Mouse (Mus musculus) hindbrain, embryonic 10.5 days (tissue): Measurements from ENCODE around the gene Vezt. TPM values are rescaled to one million over a fixed set of nuclear protein-coding genes. Genes with fewer than 3 reads are reported as not detected.
A peak's percentile ranks its signal among the peaks of the same experiment; 100 is the strongest.

Source experiments
- DNase-seq: peaks from one replicate; pipeline ENCODE4 v3.0.0-alpha.2; 2017; ENCODE audit warnings: low spot score
- H3K27ac ChIP-seq: fragments of 300-500 bp; sonication (generic); 2 replicates; pipeline ENCODE4 v1.5.1; 2016; ENCODE audit warnings: mild to moderate bottlenecking, moderate library complexity
- H3K27me3 ChIP-seq: fragments of 300-500 bp; sonication (generic); 2 replicates; pipeline ENCODE4 v1.6.1; 2016; ENCODE audit warnings: mild to moderate bottlenecking; ENCODE audit not compliant: poor library complexity, insufficient read depth, severe bottlenecking
- H3K36me3 ChIP-seq: fragments of 300-500 bp; sonication (generic); 2 replicates; pipeline ENCODE4 v1.6.1; 2016; ENCODE audit warnings: mild to moderate bottlenecking, moderate library complexity
- H3K4me1 ChIP-seq: fragments of 300-500 bp; sonication (generic); replicated peaks from 2 replicates; pipeline ENCODE4 v1.6.1; 2016; ENCODE audit warnings: mild to moderate bottlenecking
- H3K4me3 ChIP-seq: fragments of 300-500 bp; sonication (generic); 2 replicates; pipeline ENCODE4 v1.5.1; 2016; ENCODE audit warnings: mild to moderate bottlenecking, moderate library complexity
- H3K9me3 ChIP-seq: fragments of 300-500 bp; sonication (generic); 2 replicates; pipeline ENCODE4 v1.6.1; 2016; ENCODE audit warnings: mild to moderate bottlenecking, moderate library complexity
- WGBS: fragments of 180-500 bp; shearing (Covaris S2); methylation state at CpG from one replicate; pipeline ENCODE4 v1.1.7; 2016; 5-methylcytosine and 5-hydroxymethylcytosine counted together
- polyA plus RNA-seq: library from polyadenylated mRNA; unstranded; fragments of >200 nt; fragmentation: Nextera tagmentation; extraction: Ambion mirVana; gene quantifications from 2 replicates; pipeline ENCODE4 v1.2.1, GENCODE M21; 2016

Vezt gene
- polyA plus RNA-seq, 1 experiment from 2014 or later, result 35.6 TPM

DNA sequence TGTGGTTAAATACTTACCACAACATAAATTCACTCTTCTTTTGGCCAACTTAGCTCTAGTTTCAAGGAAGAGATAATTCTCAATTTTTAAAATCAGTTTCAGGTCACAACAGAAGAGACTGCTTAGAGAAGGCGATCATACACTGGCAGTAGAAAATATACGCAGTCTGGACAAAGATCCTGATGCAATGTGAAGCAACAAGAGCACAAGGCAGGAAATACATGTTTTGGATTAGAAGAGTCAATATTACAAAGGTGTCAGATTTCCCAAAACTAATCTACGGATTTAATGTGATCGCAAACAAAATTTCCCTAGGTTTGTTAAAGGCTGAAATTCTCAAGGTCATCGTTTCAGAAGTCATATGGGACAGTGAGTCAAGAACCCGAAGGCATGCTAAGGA lies 4.5 kb downstream of the Vezt start:
- no peaks in the 10 kb centered on the region for H3K27me3 ChIP-seq
- peaks cover 26% of the 10 kb centered on the region for H3K4me1 ChIP-seq
- H3K9me3 ChIP-seq, result no peaks in the 10 kb centered on the region
- no peak for DNase-seq
- H3K36me3 ChIP-seq, result peaks cover 44% of the 10 kb centered on the region
- no peak overlapping the region for H3K4me3 ChIP-seq
- no peak overlapping the region for H3K27ac ChIP-seq
- WGBS, result 95% methylated on average over 6 of the region's 6 CpGs

DNA sequence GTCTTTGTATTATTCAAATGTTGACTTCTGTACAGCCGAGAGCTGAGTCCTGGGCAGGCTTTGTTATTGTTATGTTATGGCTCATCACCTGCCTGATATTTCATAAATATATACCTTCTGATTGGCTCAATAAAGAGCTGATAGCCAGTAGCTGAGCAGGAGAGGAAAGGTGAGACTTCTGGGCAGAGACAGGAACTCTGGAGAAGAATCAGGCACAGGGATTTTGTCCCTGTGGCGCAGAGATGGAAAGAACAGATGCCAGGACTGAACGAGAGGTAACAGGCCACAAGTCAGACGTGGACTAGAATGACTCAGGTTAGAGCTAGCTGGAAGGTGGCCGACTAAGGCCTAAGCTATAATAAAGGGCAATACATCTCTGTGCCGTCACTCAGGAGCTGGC lies 7.1 kb downstream of the Vezt start:
- no peaks in the 10 kb centered on the region for H3K9me3 ChIP-seq
- WGBS, result 90% methylated on average over 6 of the region's 6 CpGs
- H3K27me3 ChIP-seq, result no peaks in the 10 kb centered on the region
- H3K27ac ChIP-seq, result no peak overlapping the region
- peaks cover 57% of the 10 kb centered on the region for H3K36me3 ChIP-seq
- H3K4me1 ChIP-seq, result peaks cover 8% of the 10 kb centered on the region
- H3K4me3 ChIP-seq, result no peak overlapping the region
- no peak for DNase-seq

DNA sequence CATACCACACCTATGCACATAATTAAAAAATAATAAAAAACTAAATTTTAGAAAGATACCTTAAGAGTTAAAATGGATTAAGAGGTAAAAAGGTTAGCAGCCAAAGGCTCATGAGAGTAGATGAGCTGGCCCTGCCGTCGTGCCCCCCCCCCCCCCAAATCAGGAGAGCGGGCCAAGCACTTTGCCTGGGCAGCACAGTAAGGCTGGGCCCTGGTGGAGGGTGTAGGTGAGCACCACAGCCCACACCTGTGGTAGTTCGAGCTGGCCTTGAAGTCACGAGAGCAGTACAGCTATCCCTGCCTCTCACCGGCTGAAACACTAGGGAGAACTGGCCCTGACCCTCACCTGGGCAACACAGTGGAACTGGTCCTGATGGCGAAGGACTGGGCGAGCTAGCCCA lies 10.5 kb downstream of the Vezt start:
- no peak for DNase-seq
- Histone ChIP-seq H3K4me3 (no peak overlapping the region), H3K36me3 (peaks cover 43% of the 10 kb centered on the region), H3K27me3 (no peaks in the 10 kb centered on the region), H3K4me1 (no peaks in the 10 kb centered on the region), H3K27ac (no peak overlapping the region), H3K9me3 (no peaks in the 10 kb centered on the region)
- 96% methylated on average over 8 of the region's 8 CpGs for WGBS

DNA sequence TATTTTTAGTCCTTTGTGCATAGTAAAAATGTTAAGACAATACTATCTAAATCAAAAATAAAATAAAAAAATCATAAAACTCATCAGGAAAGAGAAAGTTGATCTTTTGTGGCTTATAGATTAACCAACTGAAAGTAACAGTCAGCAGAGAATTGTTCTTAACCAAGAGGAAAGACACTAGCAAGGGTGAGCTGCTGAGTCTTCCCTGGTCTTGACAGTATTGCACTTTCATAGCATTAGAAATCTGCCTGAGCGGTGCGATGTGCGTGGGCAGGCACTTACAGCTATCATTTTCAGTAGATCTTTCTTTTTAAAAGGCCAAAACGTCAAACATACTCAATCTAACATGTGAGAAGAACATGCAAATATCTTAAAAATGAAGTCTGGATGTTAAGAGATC lies 14.6 kb downstream of the Vezt start:
- 94% methylated on average over 4 of the region's 4 CpGs for WGBS
- Histone ChIP-seq H3K27ac (no peak overlapping the region), H3K9me3 (no peaks in the 10 kb centered on the region), H3K4me3 (no peak overlapping the region), H3K27me3 (no peaks in the 10 kb centered on the region), H3K36me3 (peaks cover 12% of the 10 kb centered on the region), H3K4me1 (no peaks in the 10 kb centered on the region)
- DNase-seq, result no peak

DNA sequence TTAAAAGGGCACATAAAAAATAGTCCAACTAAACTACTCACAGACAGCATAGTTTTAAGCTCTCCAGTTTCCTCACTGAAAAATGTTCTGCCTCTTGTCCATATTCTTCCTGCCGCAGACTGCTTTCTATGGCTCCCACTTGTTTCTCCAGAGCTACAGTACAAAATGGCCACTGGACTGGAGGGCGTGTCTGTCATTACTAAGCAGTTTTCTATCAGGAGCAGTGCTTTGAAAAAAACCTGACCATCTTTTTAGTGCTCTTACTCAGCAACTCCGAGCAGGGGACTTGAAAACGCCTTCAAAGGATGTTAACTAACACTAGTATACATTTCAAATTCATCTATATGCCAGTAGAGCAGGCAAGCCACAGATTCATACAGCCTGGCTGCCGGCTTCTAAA lies 15.0 kb downstream of the Vezt start:
- 89% methylated on average over 5 of the region's 5 CpGs for WGBS
- H3K27ac ChIP-seq, result no peak overlapping the region
- no peak for DNase-seq
- H3K27me3 ChIP-seq, result no peaks in the 10 kb centered on the region
- no peaks in the 10 kb centered on the region for H3K4me1 ChIP-seq
- H3K9me3 ChIP-seq, result no peaks in the 10 kb centered on the region
- peaks cover 7% of the 10 kb centered on the region for H3K36me3 ChIP-seq
- H3K4me3 ChIP-seq, result no peak overlapping the region

DNA sequence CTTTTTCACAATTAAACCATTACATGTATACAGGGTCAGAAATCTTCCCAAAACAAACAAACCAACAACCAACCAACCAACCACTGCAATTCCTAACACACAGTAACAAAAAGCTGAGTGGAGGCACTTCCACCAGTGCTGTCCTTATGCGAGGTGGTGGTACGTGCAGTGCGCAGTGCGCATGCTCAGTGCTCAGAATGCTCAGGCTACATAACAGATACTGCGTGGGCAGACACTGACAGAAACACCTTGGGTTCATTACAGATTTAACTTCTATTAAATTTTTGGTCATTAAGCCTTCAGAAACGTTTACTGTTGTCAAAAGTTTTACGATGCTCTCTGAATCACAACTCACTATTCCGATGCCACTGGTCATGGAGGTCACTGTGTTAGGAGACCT lies 18.2 kb downstream of the Vezt start:
- Histone ChIP-seq H3K36me3 (no peaks in the 10 kb centered on the region), H3K27me3 (no peaks in the 10 kb centered on the region), H3K27ac (no peak overlapping the region), H3K4me3 (no peak overlapping the region), H3K4me1 (no peaks in the 10 kb centered on the region), H3K9me3 (no peaks in the 10 kb centered on the region)
- WGBS, result 96% methylated on average over 8 of the region's 8 CpGs
- no peak for DNase-seq

DNA sequence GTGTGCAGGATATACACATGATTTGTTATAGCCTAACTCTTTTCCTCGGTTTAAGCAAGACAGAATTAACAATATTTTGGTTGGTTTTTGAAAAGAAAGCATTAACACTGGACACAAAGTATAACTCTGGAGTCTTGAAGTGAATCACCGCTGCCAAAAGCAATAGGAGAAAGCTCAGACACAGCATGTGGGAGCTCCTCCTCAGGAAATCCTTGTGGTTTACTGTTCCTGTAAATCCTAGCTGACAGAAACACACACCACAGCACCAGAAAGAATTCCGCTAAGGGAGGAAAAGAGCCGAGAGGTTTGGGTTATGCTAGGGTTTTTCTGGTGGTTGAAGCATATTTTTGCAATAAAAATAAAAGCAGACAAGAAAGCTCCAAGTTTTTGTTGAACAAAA lies 21.4 kb downstream of the Vezt start:
- Histone ChIP-seq H3K9me3 (no peaks in the 10 kb centered on the region), H3K27ac (no peak overlapping the region), H3K27me3 (no peaks in the 10 kb centered on the region), H3K36me3 (no peaks in the 10 kb centered on the region), H3K4me3 (no peak overlapping the region), H3K4me1 (0 out of 2 replicates have a peak, but pooled peaks cover 3% of the 10 kb centered on the region)
- 81% methylated on average over 4 of the region's 4 CpGs for WGBS
- DNase-seq, result no peak

DNA sequence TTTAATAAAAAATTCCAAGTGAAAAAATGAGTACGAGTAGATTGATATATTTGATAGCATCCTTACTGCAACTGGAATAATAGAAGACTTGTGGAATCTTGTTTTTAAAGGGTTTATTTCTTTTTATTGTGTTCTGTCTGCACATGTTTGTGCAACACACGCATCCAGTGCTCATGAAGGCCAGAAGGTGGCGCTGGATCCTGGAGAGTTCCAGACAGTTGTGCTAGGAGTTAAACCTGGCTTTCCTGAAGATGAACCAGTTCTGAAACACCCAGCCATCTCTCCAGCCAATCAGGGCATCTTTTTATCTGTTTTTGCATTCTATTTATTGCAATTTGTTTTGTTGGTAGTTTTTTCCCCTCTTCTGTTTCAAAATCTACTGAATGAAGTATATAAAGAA lies 22.4 kb downstream of the Vezt start:
- Histone ChIP-seq H3K36me3 (no peaks in the 10 kb centered on the region), H3K9me3 (no peaks in the 10 kb centered on the region), H3K27me3 (no peaks in the 10 kb centered on the region), H3K4me1 (0 out of 2 replicates have a peak, but pooled peaks cover 3% of the 10 kb centered on the region), H3K27ac (no peak overlapping the region), H3K4me3 (no peak overlapping the region)
- DNase-seq, result peak; percentile 39
- whole genome bisulfite sequencing, result 44% methylated on average over 3 of the region's 3 CpGs

DNA sequence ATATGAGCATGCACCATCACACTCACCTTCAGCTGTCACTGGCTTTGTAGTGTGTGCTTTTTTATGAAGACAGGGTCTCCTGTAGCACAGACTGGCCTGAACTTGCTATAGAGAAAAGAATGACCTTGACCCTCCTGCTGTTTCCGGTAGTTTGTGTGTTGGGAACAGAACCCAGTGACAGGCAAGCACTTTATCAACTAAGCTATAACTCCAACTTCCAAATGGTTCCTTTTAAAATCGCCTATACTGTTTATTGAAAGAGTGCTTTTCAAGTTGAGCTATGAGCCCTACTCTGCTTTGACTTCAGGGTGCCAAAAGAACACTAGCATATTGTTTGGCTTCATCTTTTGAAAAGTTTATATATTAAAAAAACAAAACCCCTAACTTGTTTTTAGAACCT lies 24.6 kb downstream of the Vezt start:
- Histone ChIP-seq H3K4me3 (no peak overlapping the region), H3K27me3 (no peaks in the 10 kb centered on the region), H3K36me3 (peaks cover 8% of the 10 kb centered on the region), H3K27ac (no peak overlapping the region), H3K9me3 (no peaks in the 10 kb centered on the region), H3K4me1 (0 out of 2 replicates have a peak, but pooled peaks cover 3% of the 10 kb centered on the region)
- WGBS, result 69% methylated on average over 2 of the region's 2 CpGs
- no peak for DNase-seq

DNA sequence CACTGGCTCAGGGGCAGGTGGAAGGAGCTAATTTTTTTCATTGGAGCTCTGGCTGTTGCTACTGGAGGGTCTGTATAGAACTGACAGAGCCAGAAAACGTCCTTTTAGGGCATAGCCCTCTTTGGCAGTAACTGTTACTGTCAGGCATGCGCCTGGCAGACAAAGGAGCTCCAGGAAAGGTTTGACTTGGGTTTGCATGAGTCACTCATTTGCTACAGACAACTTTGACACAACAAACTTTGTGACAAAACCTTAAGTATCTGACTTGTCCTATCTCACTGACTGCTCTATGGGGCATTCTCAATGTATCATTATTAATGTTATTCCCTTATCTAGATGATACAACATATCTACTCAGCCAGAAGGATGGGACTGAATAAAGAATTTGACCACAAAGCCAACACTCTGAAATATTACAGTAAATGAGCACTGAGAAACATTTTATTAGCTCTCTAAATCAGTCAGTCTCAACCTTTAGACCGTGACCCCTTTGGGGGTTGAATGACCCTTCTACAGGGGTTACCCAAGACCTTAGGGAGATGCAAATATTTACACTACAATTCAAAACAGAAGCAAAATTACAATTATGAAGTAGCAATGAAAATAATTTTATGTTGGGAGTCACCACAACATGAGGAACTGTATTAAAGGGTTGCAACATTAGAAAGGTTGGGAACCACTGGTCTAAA lies 25.5 kb downstream of the Vezt start:
- H3K36me3 ChIP-seq, result peaks cover 17% of the 10 kb centered on the region
- H3K4me1 ChIP-seq, result 0 out of 2 replicates have a peak, but pooled peaks cover 3% of the 10 kb centered on the region
- H3K9me3 ChIP-seq, result no peaks in the 10 kb centered on the region
- H3K4me3 ChIP-seq, result no peak overlapping the region
- H3K27ac ChIP-seq, result no peak overlapping the region
- DNase-seq, result no peak
- WGBS, result 83% methylated on average over 3 of the region's 3 CpGs
- H3K27me3 ChIP-seq, result no peaks in the 10 kb centered on the region

DNA sequence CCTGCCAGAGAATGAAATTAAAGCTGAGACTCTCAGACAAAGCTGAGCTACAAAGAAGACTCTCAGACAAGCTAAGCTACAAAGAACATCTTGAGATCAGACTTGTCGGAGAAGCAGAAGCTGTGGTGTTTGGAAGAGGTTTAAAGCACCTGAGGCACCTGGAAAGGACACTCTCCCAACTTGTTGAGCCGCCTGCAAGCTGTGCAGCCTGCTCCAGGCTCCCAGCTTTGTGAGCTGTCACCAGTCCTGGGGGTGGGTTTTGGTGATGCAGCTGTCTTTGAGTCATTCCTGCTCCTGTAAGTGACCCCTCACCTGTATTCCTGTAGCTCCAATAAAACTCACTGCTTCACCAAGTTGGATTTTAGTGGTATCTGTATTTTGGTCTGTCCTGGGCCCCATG lies 27.3 kb downstream of the Vezt start:
- DNase-seq, result no peak
- Histone ChIP-seq H3K27ac (no peak overlapping the region), H3K4me1 (0 out of 2 replicates have a peak, but pooled peaks cover 3% of the 10 kb centered on the region), H3K36me3 (peaks cover 32% of the 10 kb centered on the region), H3K4me3 (no peak overlapping the region), H3K27me3 (no peaks in the 10 kb centered on the region), H3K9me3 (no peaks in the 10 kb centered on the region)
- WGBS, result 90% methylated on average over 2 of the region's 2 CpGs

DNA sequence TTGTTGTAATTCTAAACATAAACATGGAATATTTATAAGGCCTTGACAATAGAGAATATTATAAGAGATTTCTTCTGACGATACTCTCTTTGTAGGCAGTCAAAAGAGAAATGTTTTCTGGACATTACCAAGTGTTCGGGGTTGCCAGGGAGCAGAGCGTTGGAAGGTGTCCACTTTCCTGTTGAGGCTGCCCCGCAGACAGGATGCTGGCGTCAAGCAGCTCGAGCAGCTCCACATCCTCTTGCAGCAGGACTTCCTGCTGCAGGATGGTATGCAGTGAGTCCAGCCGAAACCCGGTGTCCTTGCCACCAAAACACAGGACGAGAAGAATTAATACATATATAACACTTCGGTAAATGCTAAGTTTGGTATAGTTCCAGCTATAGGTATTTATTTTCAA lies 35.4 kb downstream of the Vezt start:
- peaks cover 3% of the 10 kb centered on the region; the same call in 1 of the 2 replicates for H3K9me3 ChIP-seq
- no peaks in the 10 kb centered on the region for H3K4me1 ChIP-seq
- H3K4me3 ChIP-seq, result no peak overlapping the region
- H3K27ac ChIP-seq, result no peak overlapping the region
- 90% methylated on average over 10 of the region's 10 CpGs for WGBS
- no peak for DNase-seq
- H3K27me3 ChIP-seq, result no peaks in the 10 kb centered on the region
- H3K36me3 ChIP-seq, result peaks cover 95% of the 10 kb centered on the region

DNA sequence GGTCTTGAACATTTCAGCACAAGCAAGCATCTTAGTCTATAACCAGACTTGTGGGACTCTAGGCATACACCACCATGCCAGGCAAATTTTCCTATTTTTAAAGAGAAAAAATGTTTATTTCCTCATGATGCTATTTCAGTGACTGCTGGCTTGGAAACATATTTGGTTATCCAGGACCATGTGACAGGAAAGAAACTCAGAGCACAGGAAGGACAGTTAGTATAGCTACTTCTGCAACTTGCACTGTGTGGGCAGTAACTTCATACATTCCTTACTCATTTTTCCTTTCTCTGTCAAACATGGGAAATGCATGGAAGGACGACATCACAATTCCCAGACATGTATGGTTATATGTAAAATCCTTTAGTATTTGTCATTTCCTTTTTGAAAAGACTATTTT lies 36.3 kb downstream of the Vezt start:
- Histone ChIP-seq H3K4me1 (no peaks in the 10 kb centered on the region), H3K9me3 (peaks cover 3% of the 10 kb centered on the region; the same call in 1 of the 2 replicates), H3K36me3 (peaks cover 97% of the 10 kb centered on the region), H3K27me3 (no peaks in the 10 kb centered on the region), H3K4me3 (no peak overlapping the region), H3K27ac (no peak overlapping the region)
- DNase-seq, result no peak
- 93% methylated on average over 1 of the region's 1 CpGs for WGBS

DNA sequence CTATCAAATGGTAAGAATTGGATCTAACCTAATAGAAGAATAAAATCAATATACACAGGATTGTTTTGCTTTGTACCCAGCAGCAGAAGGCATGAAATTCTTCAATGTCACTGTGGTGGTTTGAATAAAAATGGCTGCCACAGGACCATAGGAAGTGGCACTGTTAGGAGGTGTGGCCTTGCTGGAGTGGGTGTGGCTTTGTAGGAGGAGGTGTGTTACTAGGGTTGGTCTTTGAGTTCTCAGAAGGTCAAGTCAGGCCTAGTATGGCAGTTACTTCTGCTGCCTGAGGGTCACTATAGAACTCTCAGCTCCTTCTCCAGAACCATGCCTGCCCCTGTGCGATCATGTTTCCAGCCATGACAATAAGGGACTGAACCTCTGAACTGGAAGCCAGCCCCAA lies 40.5 kb downstream of the Vezt start:
- no peaks in the 10 kb centered on the region for H3K4me1 ChIP-seq
- 97% methylated on average over 1 of the region's 1 CpGs for WGBS
- peaks cover 93% of the 10 kb centered on the region for H3K36me3 ChIP-seq
- H3K27ac ChIP-seq, result no peak overlapping the region
- DNase-seq, result no peak
- H3K9me3 ChIP-seq, result no peaks in the 10 kb centered on the region
- no peak overlapping the region for H3K4me3 ChIP-seq
- H3K27me3 ChIP-seq, result no peaks in the 10 kb centered on the region
